Mouse (Mus musculus) left cerebral cortex, postnatal 36 days (tissue): ENCODE data around the gene Tnni1. TPM values are rescaled to one million over a fixed set of nuclear protein-coding genes. Genes with fewer than 3 reads are reported as not detected.

Experiments used
- DNase-seq, 2 experiments: peaks; one replicate each; pipeline ENCODE4 v3.0.0; 2021 to 2022; ENCODE audit warnings: low spot score in 2 of 2, mixed read lengths in 1 of 2
- intact Hi-C: fragments of 180-260 bp; cut with DNase I; formaldehyde crosslinking; loops from one replicate; pipeline ENCODE4 v1.15.1; 2025
- total RNA-seq, 2 experiments: library from RNA; stranded (reverse); gene quantifications; 2 replicates each; pipeline ENCODE4 v1.2.3; 2021

Gene Tnni1
- total RNA-seq, 2 experiments from 2014 or later, result 2.2 to 4.8 TPM

- no peak for DNase-seq
- intact Hi-C loops, result no loop called here
These were observed 55.1 kb downstream of the Tnni1 start for GRCm38 (mm10) chr1:135834206-135834859.

GRCm38 (mm10) chr1:135834983-135835382, 55.7 kb downstream of the Tnni1 start:
- intact Hi-C loops, result no loop called here
- DNase-seq, result no peak

GRCm38 (mm10) chr1:135835716-135836483, 56.7 kb downstream of the Tnni1 start, which contains the start of gene Tnnt2:
Tnnt2 (plus strand) TSS chr1:135836354.
- DNase-seq, result no peak

GRCm38 (mm10) chr1:135838626-135839025, 59.4 kb downstream of the Tnni1 start:
- intact Hi-C loops, result no loop called here
- no peak for DNase-seq

More at GRCm38 (mm10) chr1:135835716-135836483, 56.7 kb downstream of the Tnni1 start, which contains the start of gene Tnnt2:
- intact Hi-C loops, result no loop called here

GRCm38 (mm10) chr1:135839065-135839464, 59.8 kb downstream of the Tnni1 start:
- intact Hi-C loops, result no loop called here
- DNase-seq, result no peak

DNA sequence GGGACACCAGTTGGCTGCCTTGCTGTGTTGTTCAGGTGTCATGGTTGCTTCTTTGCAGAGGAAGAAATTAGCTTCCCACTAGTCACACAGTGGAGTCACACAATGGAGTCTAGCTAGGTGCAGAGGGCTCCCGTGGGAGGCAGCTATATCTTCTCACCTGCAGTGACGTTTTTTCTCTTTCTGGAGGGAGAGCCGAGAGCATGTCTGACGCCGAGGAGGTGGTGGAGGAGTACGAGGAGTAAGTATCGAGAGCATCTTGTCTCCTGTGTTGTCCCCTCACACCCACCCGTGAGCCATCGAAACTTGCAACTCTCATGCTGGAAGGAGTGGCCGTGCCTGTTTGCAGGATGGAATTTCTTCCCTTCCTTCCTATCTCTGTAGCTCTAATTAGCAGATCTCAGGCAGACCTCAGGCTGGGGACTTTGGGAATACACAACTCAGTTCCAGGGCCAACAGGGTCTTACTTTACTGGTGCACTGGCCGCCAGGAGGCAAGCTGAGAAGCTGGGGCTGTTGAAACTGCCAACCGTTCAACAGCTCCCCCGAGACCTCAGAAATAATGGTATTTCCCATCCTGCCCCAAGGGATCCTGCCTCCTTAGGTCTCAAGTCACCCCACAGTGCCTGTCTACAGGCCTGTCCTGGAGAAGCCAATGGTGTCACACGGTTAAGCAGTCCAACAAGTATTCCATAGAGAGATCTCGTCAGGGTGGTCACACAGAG, 61.6 kb downstream of the Tnni1 start:
- intact Hi-C loops, result no loop called here
- DNase-seq, result peak in 1 of 2 experiments; percentile 13

DNA sequence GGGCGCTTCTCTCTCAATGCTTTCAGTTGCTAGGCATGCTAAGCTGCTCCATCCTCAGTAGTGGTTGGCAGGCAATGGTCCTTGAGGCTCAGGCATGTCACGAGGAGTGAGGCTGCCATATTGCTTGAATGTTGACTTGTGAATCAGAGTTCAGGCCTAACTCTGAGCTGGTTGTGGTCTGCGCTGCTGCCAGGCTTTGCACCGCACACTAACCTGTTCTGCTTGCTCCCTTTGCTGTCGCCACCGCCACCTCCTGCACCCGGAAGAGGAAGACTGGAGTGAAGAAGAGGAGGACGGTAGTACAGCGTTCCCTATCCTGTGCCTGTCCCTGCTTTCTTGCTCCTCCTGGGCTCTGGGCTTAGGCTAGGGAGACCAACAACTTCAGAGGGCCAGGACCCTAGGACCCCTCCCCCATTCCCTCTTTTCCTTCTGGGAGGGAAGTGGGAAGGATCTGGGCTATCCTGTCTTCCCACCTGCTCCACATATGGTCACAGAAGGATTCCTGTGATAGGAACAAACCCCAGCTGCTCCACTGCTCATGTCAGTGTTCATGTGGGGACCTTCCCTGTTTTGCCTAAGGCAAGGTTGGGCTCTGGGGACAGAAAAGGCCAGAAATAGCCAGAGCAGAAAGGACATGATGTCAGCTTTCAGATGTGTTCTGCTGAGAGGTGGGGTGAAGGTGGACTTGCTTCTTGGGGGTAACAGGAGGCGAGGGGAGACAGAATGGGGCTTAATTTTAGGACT, 64.5 kb downstream of the Tnni1 start:
- DNase-seq, result no peak
- intact Hi-C loops, result no loop called here

- no peak for DNase-seq
- intact Hi-C loops, result no loop called here
These were observed 65.2 kb downstream of the Tnni1 start for GRCm38 (mm10) chr1:135844481-135844880.

- intact Hi-C loops, result no loop called here
These were observed 67.4 kb downstream of the Tnni1 start for GRCm38 (mm10) chr1:135846632-135847031.

GRCm38 (mm10) chr1:135847139-135847562, 67.9 kb downstream of the Tnni1 start:
- no peak for DNase-seq
- intact Hi-C loops, result no loop called here

More at GRCm38 (mm10) chr1:135846632-135847031, 67.4 kb downstream of the Tnni1 start:
- DNase-seq, result no peak

DNA sequence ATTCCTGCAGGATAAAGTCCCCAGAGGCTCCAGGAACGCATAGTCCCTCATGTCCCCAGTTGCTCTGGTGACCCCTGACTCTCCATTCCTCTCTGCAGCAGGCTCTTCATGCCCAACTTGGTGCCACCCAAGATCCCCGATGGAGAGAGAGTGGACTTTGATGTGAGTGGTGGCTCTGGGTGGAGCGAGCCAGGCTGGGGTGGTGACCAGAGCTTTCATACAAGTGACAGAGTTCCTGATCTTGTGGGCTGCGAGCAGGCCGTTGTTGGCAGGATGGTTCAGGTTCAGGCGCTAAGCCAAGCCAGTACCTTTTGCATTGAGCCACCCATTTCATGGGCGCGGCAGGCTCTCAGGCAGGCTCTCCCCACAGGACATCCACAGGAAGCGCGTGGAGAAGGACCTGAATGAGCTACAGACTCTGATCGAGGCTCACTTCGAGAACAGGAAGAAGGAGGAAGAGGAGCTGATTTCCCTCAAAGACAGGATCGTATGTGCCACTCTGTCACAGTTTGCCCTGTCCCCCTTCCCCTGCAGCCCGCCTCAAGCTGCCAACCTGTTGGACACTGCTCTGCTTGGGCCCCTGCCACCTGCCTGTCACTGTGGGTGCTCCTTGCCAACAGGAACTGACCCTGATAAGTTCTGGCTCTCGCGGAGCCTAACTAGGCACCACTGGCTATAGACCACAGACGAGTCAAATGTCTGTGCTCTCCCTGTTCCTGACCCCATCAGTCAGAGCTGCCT, 68.5 kb downstream of the Tnni1 start:
- intact Hi-C loops, result no loop called here
- no peak for DNase-seq

GRCm38 (mm10) chr1:135850722-135851512, 71.7 kb downstream of the Tnni1 start:
- intact Hi-C loops, result no loop called here
- peak in 1 of 2 experiments; percentile 14 for DNase-seq

GRCm38 (mm10) chr1:135852044-135852756, 73.0 kb downstream of the Tnni1 start:
- intact Hi-C loops, result no loop called here
- DNase-seq, result no peak

GRCm38 (mm10) chr1:135853200-135853599, 74.0 kb downstream of the Tnni1 start:
- intact Hi-C loops, result no loop called here
- no peak for DNase-seq

DNA sequence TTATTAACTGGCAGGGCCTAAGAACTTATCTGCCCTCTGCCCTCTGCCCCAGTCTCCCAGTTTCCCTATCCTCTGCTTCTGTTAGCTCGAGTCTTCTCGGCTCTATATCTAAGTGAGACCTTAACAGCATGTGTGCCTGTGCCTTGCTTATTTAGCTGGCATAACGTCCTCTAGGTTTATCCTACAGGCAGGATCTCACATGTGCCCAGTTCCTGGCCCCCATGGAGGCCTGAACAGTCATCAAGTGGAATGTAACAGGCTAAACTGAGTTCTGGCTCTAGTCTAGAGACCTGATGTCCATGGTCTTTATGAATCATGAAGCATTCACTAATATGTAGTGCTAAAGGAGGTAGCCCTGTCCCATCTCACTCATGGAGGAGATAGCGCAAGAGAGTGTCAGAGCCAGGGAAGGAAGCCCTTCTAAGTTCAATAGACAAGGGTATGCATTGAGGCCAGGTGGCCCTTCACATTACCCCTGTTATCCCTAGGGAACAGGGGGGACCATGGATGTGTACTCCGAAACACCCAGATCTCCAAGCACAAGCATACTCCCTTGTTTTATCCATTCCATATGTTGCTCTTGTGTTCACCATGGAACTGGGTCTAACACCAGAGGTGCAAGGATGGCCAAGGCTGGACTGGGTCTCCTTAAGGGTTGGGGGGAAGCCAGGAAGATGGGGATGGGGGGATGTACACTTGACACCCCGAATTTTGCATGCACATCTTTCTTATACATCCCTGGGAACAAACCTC, 75.5 kb downstream of the Tnni1 start:
- no peak for DNase-seq
- intact Hi-C loops, result no loop called here

DNA sequence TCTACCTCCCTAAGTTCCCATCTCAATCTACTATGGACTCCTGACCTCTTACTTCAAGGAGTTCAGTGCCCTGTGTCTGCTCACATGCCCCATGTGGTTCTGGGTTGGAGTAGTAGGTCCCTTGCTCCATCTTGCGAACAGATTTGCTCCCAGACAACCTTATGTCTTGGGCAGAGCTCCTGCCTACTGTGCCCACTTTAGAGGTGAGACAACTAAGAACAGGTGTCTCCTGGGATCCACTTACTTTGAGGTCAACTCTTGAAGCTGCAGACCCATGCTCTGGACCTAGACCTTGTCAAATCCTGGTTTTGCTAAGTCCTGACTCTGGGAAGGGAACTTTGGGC, 76.1 kb downstream of the Tnni1 start:
- intact Hi-C loops, result no loop called here
- no peak for DNase-seq

GRCm38 (mm10) chr1:135856070-135856469, 76.8 kb downstream of the Tnni1 start:
- DNase-seq, result no peak
- intact Hi-C loops, result no loop called here
